Comparison of ENCODE assay signal across 8 mouse cellular contexts in the genomic region with DNA sequence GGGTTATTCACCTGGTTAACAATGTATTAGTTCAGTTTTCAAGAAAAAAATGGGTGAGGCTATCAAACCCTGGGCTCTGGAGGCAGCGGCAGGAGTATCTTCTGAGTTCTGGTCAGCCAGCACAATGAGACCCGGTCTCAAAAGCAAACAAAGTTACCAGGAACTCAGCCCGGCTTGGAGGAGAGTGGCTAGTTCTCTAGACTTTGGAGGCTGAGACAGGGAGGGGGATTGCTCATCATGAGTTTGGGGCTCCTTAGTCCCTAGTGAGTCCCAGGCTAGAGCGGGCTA. TPM values are rescaled to one million over a fixed set of nuclear protein-coding genes. Genes with fewer than 3 reads are reported as not detected.
DNase-seq lines count a peak whose midpoint lies in the region; ATAC-seq and TF ChIP-seq lines count a peak whose summit lies in the region.

No protein-coding gene starts in this region.

- H3K36me3 ChIP-seq in heart, embryonic 14.5 days (ENCODE audit: control insufficient read depth, insufficient read depth, low read length): peaks cover 24% of the 10 kb centered on the region
- H3K36me3 ChIP-seq in C2C12 (ENCODE audit: control insufficient read depth, insufficient read depth): peaks cover 42% of the 10 kb centered on the region
- peaks cover 22% of the 10 kb centered on the region for H3K36me3 ChIP-seq in embryonic facial prominence, embryonic 13.5 days
- H3K36me3 ChIP-seq in limb, embryonic 14.5 days (ENCODE audit: control insufficient read depth, insufficient read depth, low read length): peaks cover 20% of the 10 kb centered on the region

- ATAC-seq in heart, embryonic 14.5 days (ENCODE audit: insufficient number of reproducible peaks, insufficient read depth, low FRiP score, low read depth): no peak
- ATAC-seq in embryonic facial prominence, embryonic 13.5 days (ENCODE audit: insufficient number of reproducible peaks, insufficient read depth, low FRiP score, low TSS enrichment, low read depth): no peak
- ATAC-seq in limb, embryonic 14.5 days (ENCODE audit: low FRiP score, low read depth): no peak
- no peak for ATAC-seq in inflammation-experienced regulatory T-cells, adult 6 months

- WGBS in heart, embryonic 14.5 days: 74% methylated on average over 4 of the region's 4 CpGs
- 87% methylated on average over 4 of the region's 4 CpGs for WGBS in embryonic facial prominence, embryonic 13.5 days
- WGBS in limb, embryonic 14.5 days: 73% methylated on average over 4 of the region's 4 CpGs

- peaks cover 26 to 46% of the 10 kb centered on the region in 2 experiments for H3K4me1 ChIP-seq in heart, embryonic 14.5 days (ENCODE audit: control insufficient read depth in 2 of 2, insufficient read depth in 2 of 2, low read length in 2 of 2)
- H3K4me1 ChIP-seq in embryonic facial prominence, embryonic 13.5 days: peaks cover 30% of the 10 kb centered on the region
- H3K4me1 ChIP-seq in limb, embryonic 14.5 days (ENCODE audit: control insufficient read depth, insufficient read depth, low read length): peaks cover 17% of the 10 kb centered on the region

- no peaks in the 10 kb centered on the region for H3K27me3 ChIP-seq in heart, embryonic 14.5 days (ENCODE audit: control insufficient read depth, insufficient read depth, low read length)
- H3K27me3 ChIP-seq in C2C12 (ENCODE audit: control insufficient read depth, insufficient read depth, insufficient read length): no peaks in the 10 kb centered on the region
- no peaks in the 10 kb centered on the region for H3K27me3 ChIP-seq in embryonic facial prominence, embryonic 13.5 days
- H3K27me3 ChIP-seq in limb, embryonic 14.5 days (ENCODE audit: control insufficient read depth, insufficient read depth, low read length): no peaks in the 10 kb centered on the region

- peaks cover 55% of the 10 kb centered on the region for H3K79me3 ChIP-seq in C2C12 (ENCODE audit: low read depth)

- peak overlapping the region; percentile 65 to 72 for H3K4me3 ChIP-seq in heart, embryonic 14.5 days (ENCODE audit: control insufficient read depth in 1 of 2, insufficient read depth in 1 of 2, low read depth in 1 of 2, low read length in 2 of 2)
- peak overlapping the region; percentile 100 for H3K4me3 ChIP-seq in C2C12 (ENCODE audit: insufficient read depth, poor library complexity, severe bottlenecking)
- H3K4me3 ChIP-seq in embryonic facial prominence, embryonic 13.5 days: peak overlapping the region; percentile 62
- peak overlapping the region; percentile 69 for H3K4me3 ChIP-seq in limb, embryonic 14.5 days (replicated peaks; ENCODE audit: low read length)

- H3K9me3 ChIP-seq in heart, embryonic 14.5 days (ENCODE audit: control insufficient read depth, low read length): no peaks in the 10 kb centered on the region
- no peaks in the 10 kb centered on the region for H3K9me3 ChIP-seq in embryonic facial prominence, embryonic 13.5 days
- H3K9me3 ChIP-seq in limb, embryonic 14.5 days (ENCODE audit: control insufficient read depth, low read length): no peaks in the 10 kb centered on the region

- H3ac ChIP-seq in C2C12 (ENCODE audit: control insufficient read depth, insufficient read length, low read depth): peak overlapping the region; percentile 83

- peaks cover 62% of the 10 kb centered on the region for H3K79me2 ChIP-seq in C2C12 (ENCODE audit: control insufficient read depth, insufficient read depth)

- no peak for TF ChIP-seq POLR2A in limb, embryonic 14.5 days (IDR thresholded peaks at IDR 0.05; ENCODE audit: borderline replicate concordance, extremely low read depth, insufficient read depth, insufficient read length)

- peak overlapping the region; percentile 78 for H3K9ac ChIP-seq in heart, embryonic 14.5 days (ENCODE audit: low read length)
- H3K9ac ChIP-seq in embryonic facial prominence, embryonic 13.5 days: 0 out of 2 replicates have a peak overlapping the region, but pooled peaks have one; percentile 11
- no peak overlapping the region for H3K9ac ChIP-seq in limb, embryonic 14.5 days (ENCODE audit: low read depth, low read length, severe bottlenecking)

- no peak for DNase-seq in heart, adult 8-10 months (ENCODE audit: low spot score)
- no peak for DNase-seq in limb, embryonic 14.5 days (ENCODE audit: low spot score)
- no peak for DNase-seq in right cerebral cortex, adult 2 months (ENCODE audit: low spot score in 2 of 2)
- DNase-seq in natural killer cell, adult 2 months (ENCODE audit: low spot score in 2 of 2): no peak

- no peak for TF ChIP-seq CTCF in C2C12 (IDR thresholded peaks at IDR 0.05; ENCODE audit: control insufficient read depth, insufficient read depth, insufficient read length)

- 0 out of 4 replicates have a peak overlapping the region, but pooled peaks of 1 of the 2 experiments have one; percentile 9 for H3K27ac ChIP-seq in heart, embryonic 14.5 days (replicated peaks in 1 of 2; ENCODE audit: control insufficient read depth in 1 of 2, insufficient read depth in 1 of 2, low read depth in 2 of 2, low read length in 2 of 2)
- H3K27ac ChIP-seq in embryonic facial prominence, embryonic 13.5 days: no peak overlapping the region
- H3K27ac ChIP-seq in limb, embryonic 14.5 days (replicated peaks; ENCODE audit: low read depth, low read length): no peak overlapping the region

- H3K4me2 ChIP-seq in heart, embryonic 14.5 days (ENCODE audit: low read length): peak overlapping the region; percentile 72
- H3K4me2 ChIP-seq in embryonic facial prominence, embryonic 13.5 days: peak overlapping the region; percentile 84
- H3K4me2 ChIP-seq in limb, embryonic 14.5 days (replicated peaks; ENCODE audit: low read depth, low read length, severe bottlenecking): peak overlapping the region; percentile 63

TF ChIP-seq in C2C12, 6 proteins besides CTCF, POLR2A, EP300 and RAD21:
- TF ChIP-seq MAX (IDR thresholded peaks at IDR 0.05) (no peak), MYOG (IDR thresholded peaks at IDR 0.05; ENCODE audit: control insufficient read depth, extremely low read depth, insufficient read length) (no peak), MYOD1 (IDR thresholded peaks at IDR 0.05; ENCODE audit: control insufficient read depth, insufficient read length, low read depth) (no peak)

RNA-seq across cellular contexts. Expression of gene Tuba1c, which starts 1.6 kb away (rescaled TPM):
- 143 and 146 TPM in 2 replicates for polyA plus RNA-seq in heart, embryonic 14.5 days (2014; fragmentation: Nextera tagmentation; extraction: Ambion mirVana)
- 10 to 100 TPM; 32.2 to 40.4 (median 33.3) TPM for total RNA-seq in heart, adult 8-10 months (2022)
- 976 TPM for polyA plus RNA-seq in C2C12 (2012; fragmentation: generic; extraction: Trizol)
- polyA plus RNA-seq in embryonic facial prominence, embryonic 13.5 days (2015; fragmentation: Nextera tagmentation; extraction: Ambion mirVana): 109 and 124 TPM in 2 replicates
- 192 and 293 TPM in 2 replicates for polyA plus RNA-seq in limb, embryonic 14.5 days (2012; rRNA removed)
- polyA plus RNA-seq in limb, embryonic 14.5 days (2014; fragmentation: Nextera tagmentation; extraction: Ambion mirVana): 150 and 162 TPM in 2 replicates
- polyA plus RNA-seq in inflammation-experienced regulatory T-cells, adult 6 months (2017; shearing (Covaris generic)): 100 to 1,000 TPM in 1 of 3 experiments, 10 to 100 TPM in 2; 70.4 to 203 (median 83.7) TPM

RNA-seq across cellular contexts. Expression of gene Prph, which starts 23.6 kb away (rescaled TPM):
- 0.36 and 3.2 TPM in 2 replicates for polyA plus RNA-seq in heart, embryonic 14.5 days (2014; fragmentation: Nextera tagmentation; extraction: Ambion mirVana)
- 1 to 10 TPM in 1 of 4 experiments, under 1 TPM in 3; 0.16 to 1.4 (median 0.47) TPM for total RNA-seq in heart, adult 8-10 months (2022)
- 1.3 TPM for polyA plus RNA-seq in C2C12 (2012; fragmentation: generic; extraction: Trizol)
- 1.8 and 7.1 TPM in 2 replicates for polyA plus RNA-seq in embryonic facial prominence, embryonic 13.5 days (2015; fragmentation: Nextera tagmentation; extraction: Ambion mirVana)
- polyA plus RNA-seq in limb, embryonic 14.5 days (2012; rRNA removed): 2.7 and 4.2 TPM in 2 replicates
- 1.3 and 1.7 TPM in 2 replicates for polyA plus RNA-seq in limb, embryonic 14.5 days (2014; fragmentation: Nextera tagmentation; extraction: Ambion mirVana)
- polyA plus RNA-seq in inflammation-experienced regulatory T-cells, adult 6 months (2017; shearing (Covaris generic)): not detected

RNA-seq across cellular contexts. Expression of gene Troap, which starts 43.0 kb away (rescaled TPM):
- polyA plus RNA-seq in heart, embryonic 14.5 days (2014; fragmentation: Nextera tagmentation; extraction: Ambion mirVana): 14.8 and 16.5 TPM in 2 replicates
- total RNA-seq in heart, adult 8-10 months (2022): under 1 TPM in 2 of 4 experiments, not detected in 2; 0.22 to 0.35 TPM
- polyA plus RNA-seq in C2C12 (2012; fragmentation: generic; extraction: Trizol): 49.0 TPM
- 30.9 and 41.1 TPM in 2 replicates for polyA plus RNA-seq in embryonic facial prominence, embryonic 13.5 days (2015; fragmentation: Nextera tagmentation; extraction: Ambion mirVana)
- polyA plus RNA-seq in limb, embryonic 14.5 days (2012; rRNA removed): 41.5 and 51.3 TPM in 2 replicates
- polyA plus RNA-seq in limb, embryonic 14.5 days (2014; fragmentation: Nextera tagmentation; extraction: Ambion mirVana): 20.3 and 22.1 TPM in 2 replicates
- polyA plus RNA-seq in inflammation-experienced regulatory T-cells, adult 6 months (2017; shearing (Covaris generic)): 1 to 10 TPM in 2 of 3 experiments, under 1 TPM in 1; 0.92 to 9.3 (median 1.1) TPM

RNA-seq across cellular contexts. Expression of gene C1ql4, which starts 56.3 kb away (rescaled TPM):
- 0.27 and 0.41 TPM in 2 replicates for polyA plus RNA-seq in heart, embryonic 14.5 days (2014; fragmentation: Nextera tagmentation; extraction: Ambion mirVana)
- total RNA-seq in heart, adult 8-10 months (2022): not detected
- polyA plus RNA-seq in C2C12 (2012; fragmentation: generic; extraction: Trizol): 0.07 TPM
- 0.22 TPM in 1 of 2 replicates, not detected in the other for polyA plus RNA-seq in embryonic facial prominence, embryonic 13.5 days (2015; fragmentation: Nextera tagmentation; extraction: Ambion mirVana)
- 0.13 TPM in 1 of 2 replicates, not detected in the other for polyA plus RNA-seq in limb, embryonic 14.5 days (2012; rRNA removed)
- not detected in 2 replicates for polyA plus RNA-seq in limb, embryonic 14.5 days (2014; fragmentation: Nextera tagmentation; extraction: Ambion mirVana)
- not detected for polyA plus RNA-seq in inflammation-experienced regulatory T-cells, adult 6 months (2017; shearing (Covaris generic))
